Mouse (Mus musculus): ENCODE results near the gene Mx1.

- TF ChIP-seq EP300 (IDR thresholded peaks at IDR 0.05; ENCODE audit: low read depth in 1 of 2, low read length in 2 of 2): no peak
- no peak for TF ChIP-seq CTCF (IDR thresholded peaks at IDR 0.05 in 2 of 3, conservative IDR thresholded peaks at IDR 0.05 in 1 of 3; ENCODE audit: control insufficient read depth in 1 of 3, insufficient read depth in 1 of 3, low read depth in 2 of 3, low read length in 3 of 3, poor library complexity in 1 of 3, severe bottlenecking in 1 of 3)
- TF ChIP-seq POLR2A (IDR thresholded peaks at IDR 0.05; ENCODE audit: control insufficient read depth in 1 of 2, insufficient read depth in 1 of 2, low read depth in 1 of 2, low read length in 2 of 2, poor library complexity in 1 of 2): no peak
- no peak for TF ChIP-seq RAD21 (IDR thresholded peaks at IDR 0.05; ENCODE audit: low read depth, low read length)
- no peak for TF ChIP-seq BHLHE40 (IDR thresholded peaks at IDR 0.05; ENCODE audit: borderline replicate concordance, low read depth, low read length)
- no peak for TF ChIP-seq TCF12 (IDR thresholded peaks at IDR 0.05; ENCODE audit: low read depth, low read length)
- TF ChIP-seq CHD2 (IDR thresholded peaks at IDR 0.05; ENCODE audit: low read length): no peak
Observed at GRCm38 (mm10) chr16:97503849-97504248, 41.1 kb upstream of the Mx1 start.
